Mouse (Mus musculus) hindbrain, embryonic 15.5 days (tissue): Measurements from ENCODE around the gene Tmed3. TPM values are rescaled to one million over a fixed set of nuclear protein-coding genes. Genes with fewer than 3 reads are reported as not detected.
A peak's percentile ranks its signal among the peaks of the same experiment; 100 is the strongest.

Experiments used
- ATAC-seq: fragments of 200-750 bp; cut with Nextera tagmentation; 2 replicates; pipeline ENCODE4 v1.8.0; 2017; ENCODE audit warnings: low read depth, moderate number of reproducible peaks, moderate TSS enrichment; ENCODE audit not compliant: low FRiP score
- H3K27ac ChIP-seq: fragments of 300-500 bp; sonication (generic); replicated peaks from 2 replicates; pipeline ENCODE4 v1.5.1; 2015; ENCODE audit warnings: mild to moderate bottlenecking, inconsistent platforms
- H3K27me3 ChIP-seq: fragments of 300-500 bp; sonication (generic); 2 replicates; pipeline ENCODE4 v1.6.1; 2015; ENCODE audit warnings: control low read depth, inconsistent platforms
- H3K36me3 ChIP-seq: fragments of 300-500 bp; sonication (generic); 2 replicates; pipeline ENCODE4 v1.6.1; 2015; ENCODE audit warnings: control low read depth, inconsistent platforms
- H3K4me1 ChIP-seq: fragments of 300-500 bp; sonication (generic); replicated peaks from 2 replicates; pipeline ENCODE4 v1.6.1; 2015; ENCODE audit warnings: control low read depth, inconsistent platforms
- H3K4me2 ChIP-seq: fragments of 300-500 bp; sonication (generic); 2 replicates; pipeline ENCODE4 v1.6.1; 2015; ENCODE audit warnings: moderate library complexity, mild to moderate bottlenecking, inconsistent platforms
- H3K4me3 ChIP-seq: fragments of 300-500 bp; sonication (generic); 2 replicates; pipeline ENCODE4 v1.5.1; 2015; ENCODE audit warnings: mild to moderate bottlenecking, inconsistent platforms
- H3K9ac ChIP-seq: fragments of 300-500 bp; sonication (generic); 2 replicates; pipeline ENCODE4 v1.6.1; 2015; ENCODE audit warnings: inconsistent platforms
- H3K9me3 ChIP-seq: fragments of 300-500 bp; sonication (generic); 2 replicates; pipeline ENCODE4 v1.6.1; 2016; ENCODE audit warnings: control low read depth, inconsistent platforms
- WGBS: fragments of 180-500 bp; shearing (Covaris S2); methylation state at CpG from one replicate; pipeline ENCODE4 v1.1.7; 2015; 5-methylcytosine and 5-hydroxymethylcytosine counted together
- polyA plus RNA-seq: library from polyadenylated mRNA; unstranded; fragments of >200 nt; fragmentation: Nextera tagmentation; extraction: Ambion mirVana; gene quantifications from 2 replicates; pipeline ENCODE4 v1.2.1, GENCODE M21; 2015

Tmed3 gene
- polyA plus RNA-seq: 58.7 and 60.1 TPM in 2 replicates

DNA sequence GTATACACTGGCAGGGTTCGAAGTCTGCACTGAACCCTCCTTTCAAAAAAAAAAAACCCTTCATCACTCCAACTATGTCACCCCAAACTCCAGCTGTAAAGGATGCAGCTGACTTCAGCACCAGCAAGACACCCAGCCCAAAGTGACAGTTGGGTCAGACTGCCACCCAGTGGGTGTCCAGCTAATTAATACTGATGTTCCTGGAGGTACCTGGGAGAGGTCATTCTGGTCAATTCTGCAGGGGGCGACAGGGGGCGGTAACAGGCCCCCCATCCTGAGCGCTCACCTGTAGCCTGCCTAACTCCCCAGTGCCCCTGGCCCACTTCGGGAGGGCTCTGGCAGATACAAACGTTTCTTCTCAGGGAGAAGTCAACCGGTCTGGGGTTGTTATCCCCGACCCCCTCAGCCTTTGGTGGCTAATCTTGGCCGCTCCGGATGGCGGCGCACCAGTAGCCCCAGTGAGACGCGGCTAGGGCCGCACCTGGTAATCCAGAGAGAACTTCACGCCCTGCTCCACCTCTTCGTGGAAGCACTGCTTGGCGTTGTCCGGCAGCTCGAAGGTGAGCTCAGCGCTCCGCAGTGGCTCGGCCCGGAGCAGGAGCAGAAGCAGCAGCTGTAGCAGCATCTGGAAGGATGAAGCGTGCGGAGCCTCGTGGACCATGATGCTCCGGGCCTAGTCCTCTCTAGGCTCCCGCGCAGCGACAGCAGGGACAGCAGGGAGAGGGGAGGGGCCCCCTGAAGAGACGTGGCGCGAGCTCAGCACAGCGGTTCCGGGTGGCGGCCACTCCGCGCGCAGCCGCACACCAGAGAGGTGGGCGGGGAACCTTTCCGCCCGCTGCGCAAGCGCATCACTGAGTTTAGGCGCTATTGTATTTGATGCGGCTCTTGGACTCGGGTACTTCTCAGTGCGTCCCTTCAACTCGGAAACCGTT lies at the start of gene Tmed3:
Gene Tmed3 (minus strand): TSS at position 804 of the 932 bp plus-strand sequence.
- H3K9ac ChIP-seq: peak within 1 kb of the TSS; percentile 84
- peaks cover 9% of the 10 kb centered on the region for H3K4me1 ChIP-seq
- no peaks in the 10 kb centered on the region for H3K9me3 ChIP-seq
- H3K4me2 ChIP-seq: peak within 1 kb of the TSS; percentile 95
- WGBS: 2% methylated on average over 52 of the region's 52 CpGs
- H3K27me3 ChIP-seq: no peaks in the 10 kb centered on the region
- H3K36me3 ChIP-seq: peaks cover 14% of the 10 kb centered on the region
- ATAC-seq: peak; percentile 99
- peak within 1 kb of the TSS; percentile 89 for H3K27ac ChIP-seq
- H3K4me3 ChIP-seq: peak within 1 kb of the TSS; percentile 68

DNA sequence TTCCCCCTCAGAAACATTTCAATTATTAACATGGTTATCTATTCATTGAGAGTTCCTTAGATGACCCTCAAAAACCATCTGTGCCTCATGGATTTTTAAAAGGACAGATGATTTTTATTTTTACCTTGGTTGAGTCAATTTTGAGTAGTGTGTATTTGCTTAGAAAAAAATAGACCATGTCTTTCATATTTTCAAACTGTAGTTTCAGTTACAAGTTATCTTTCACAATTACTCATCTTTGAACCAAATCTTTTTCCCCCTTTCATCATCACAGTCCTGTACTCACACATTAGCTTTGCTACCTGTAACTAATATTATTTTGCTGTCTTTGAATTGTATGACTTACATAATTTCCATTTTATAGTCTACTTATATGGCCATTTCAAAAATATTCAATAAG lies 35.2 kb upstream of the Tmed3 start:
- H3K9me3 ChIP-seq: no peaks in the 10 kb centered on the region
- H3K27ac ChIP-seq: no peak overlapping the region
- no peak for ATAC-seq
- H3K4me3 ChIP-seq: no peak overlapping the region
- no peak overlapping the region for H3K4me2 ChIP-seq
- no peak overlapping the region for H3K9ac ChIP-seq
- H3K4me1 ChIP-seq: peaks cover 10% of the 10 kb centered on the region; the same call in 1 of the 2 replicates
- peaks cover 17% of the 10 kb centered on the region for H3K27me3 ChIP-seq
- no peaks in the 10 kb centered on the region for H3K36me3 ChIP-seq

DNA sequence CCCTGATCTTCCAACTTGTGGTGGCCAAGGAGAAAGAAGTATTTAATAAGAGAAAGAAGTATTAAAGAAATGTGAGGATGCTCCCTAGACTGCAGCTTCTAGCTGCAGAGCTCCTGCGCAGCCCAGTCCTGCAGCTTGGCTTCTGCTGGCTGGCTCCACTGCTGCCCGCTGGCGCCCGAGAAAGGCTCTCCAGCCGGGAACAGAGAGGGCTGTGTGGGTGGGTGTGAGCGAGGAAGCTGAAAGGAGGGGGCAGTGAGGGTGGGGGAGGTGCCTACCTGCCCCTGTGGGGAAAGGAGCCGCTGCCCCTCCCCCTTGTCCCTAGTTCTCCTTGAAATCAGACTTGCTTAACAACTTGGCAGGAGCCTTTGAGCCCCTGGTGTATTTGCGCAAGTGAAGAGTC lies 33.4 kb upstream of the Tmed3 start, which contains the start of gene Ankrd34c:
Gene Ankrd34c (minus strand): TSS at position 181 of the 400 bp plus-strand sequence.
- ATAC-seq: peak; percentile 59; the same call in 1 of the 2 replicates
- H3K4me2 ChIP-seq: peak within 1 kb of the TSS; percentile 56
- no peaks in the 10 kb centered on the region for H3K9me3 ChIP-seq
- no peak within 1 kb of the TSS for H3K9ac ChIP-seq
- peak within 1 kb of the TSS; percentile 33 for H3K4me3 ChIP-seq
- 4% methylated on average over 8 of the region's 8 CpGs for WGBS
- H3K27me3 ChIP-seq: peaks cover 20% of the 10 kb centered on the region
- H3K36me3 ChIP-seq: no peaks in the 10 kb centered on the region
- H3K27ac ChIP-seq: no peak within 1 kb of the TSS
- H3K4me1 ChIP-seq: peaks cover 10% of the 10 kb centered on the region; the same call in 1 of the 2 replicates

DNA sequence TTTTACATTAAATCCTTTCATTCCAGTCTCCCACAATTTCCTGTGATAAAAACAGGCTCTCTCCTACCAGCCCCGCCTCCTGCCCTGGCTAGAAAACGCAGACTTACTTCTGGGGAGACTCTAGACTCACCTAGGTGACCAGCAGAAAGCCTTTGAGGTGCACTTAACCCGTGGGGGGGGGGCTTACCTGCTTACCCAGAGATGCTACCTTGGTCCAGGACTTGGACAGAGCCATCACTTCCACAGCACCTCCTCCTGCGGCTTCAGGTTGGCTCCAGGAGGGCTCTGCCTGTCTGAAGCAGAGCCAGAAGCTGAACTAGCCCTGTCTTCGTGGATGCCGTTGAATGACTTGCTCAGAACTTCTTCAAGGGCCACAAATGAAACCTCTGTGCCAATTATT lies 33.0 kb upstream of the Tmed3 start:
- peak; percentile 68; the same call in 1 of the 2 replicates for ATAC-seq
- H3K9me3 ChIP-seq: no peaks in the 10 kb centered on the region
- peak overlapping the region; percentile 56 for H3K4me2 ChIP-seq
- peak overlapping the region; percentile 33 for H3K4me3 ChIP-seq
- H3K36me3 ChIP-seq: no peaks in the 10 kb centered on the region
- 11% methylated on average over 6 of the region's 6 CpGs for WGBS
- H3K27ac ChIP-seq: no peak overlapping the region
- H3K27me3 ChIP-seq: peaks cover 20% of the 10 kb centered on the region
- peaks cover 10% of the 10 kb centered on the region; the same call in 1 of the 2 replicates for H3K4me1 ChIP-seq
- H3K9ac ChIP-seq: no peak overlapping the region

DNA sequence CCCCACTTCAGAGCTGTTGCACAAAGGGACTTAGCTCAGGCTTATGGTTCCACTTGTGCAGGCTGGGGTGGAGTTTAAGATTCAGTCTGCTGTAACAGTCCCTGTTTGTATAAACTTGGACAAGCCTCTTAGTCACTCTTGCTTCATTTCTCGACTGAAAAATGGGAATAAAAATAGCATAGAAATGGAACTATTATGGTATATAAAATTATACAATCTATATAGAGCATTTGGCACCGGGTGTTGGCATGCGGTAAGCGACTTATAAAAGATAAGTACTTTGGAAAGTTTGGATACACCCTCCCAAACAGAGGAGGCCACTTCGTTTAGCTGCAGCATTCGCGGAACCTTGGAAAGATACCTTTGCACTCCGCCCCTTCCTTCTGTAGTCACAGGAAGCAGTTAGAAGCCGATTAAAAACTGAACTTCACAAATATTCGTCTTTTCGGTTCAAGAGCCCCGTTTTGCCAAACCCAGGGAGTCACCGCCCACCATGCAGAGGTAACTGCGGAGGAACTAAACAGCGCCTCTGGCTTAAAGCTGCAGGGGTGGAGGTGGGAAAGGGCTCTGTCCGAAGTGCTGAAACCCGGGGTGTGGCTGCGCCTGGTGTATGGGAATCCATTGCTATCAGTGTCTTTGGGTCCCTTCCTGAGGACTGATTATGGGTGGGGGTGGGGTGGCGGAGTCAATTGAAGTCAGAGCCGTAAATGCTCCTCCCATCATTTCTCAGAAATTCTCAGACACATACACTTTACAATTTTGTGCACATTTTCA lies 32.3 kb upstream of the Tmed3 start:
- H3K4me3 ChIP-seq: peak overlapping the region; percentile 33
- ATAC-seq: peak; percentile 65
- H3K9me3 ChIP-seq: no peaks in the 10 kb centered on the region
- no peaks in the 10 kb centered on the region for H3K36me3 ChIP-seq
- peaks cover 10% of the 10 kb centered on the region; the same call in 1 of the 2 replicates for H3K4me1 ChIP-seq
- peak overlapping the region; percentile 56 for H3K4me2 ChIP-seq
- no peak overlapping the region for H3K27ac ChIP-seq
- H3K27me3 ChIP-seq: peaks cover 20% of the 10 kb centered on the region
- H3K9ac ChIP-seq: no peak overlapping the region
- 9% methylated on average over 20 of the region's 20 CpGs for WGBS

DNA sequence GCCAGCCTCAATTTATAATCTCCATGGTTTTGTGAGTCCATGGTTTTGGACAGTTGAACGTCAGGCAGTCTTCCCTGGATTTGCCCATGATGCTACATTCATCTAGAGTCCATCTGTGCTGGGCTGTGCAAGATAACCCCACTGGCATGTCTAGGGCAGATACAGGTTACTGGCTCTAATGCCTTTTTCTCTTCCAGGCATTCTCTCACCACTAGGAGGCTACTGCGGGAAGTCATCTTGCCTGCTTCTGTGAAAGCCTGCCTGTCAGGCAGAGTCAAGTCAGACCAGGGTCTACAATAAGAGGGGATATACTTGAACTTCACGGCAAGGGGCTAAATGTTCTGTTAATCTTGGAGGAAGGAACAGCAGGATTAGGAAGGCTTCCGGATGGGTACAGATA lies 2.0 kb upstream of the Tmed3 start:
- H3K4me2 ChIP-seq: no peak overlapping the region
- H3K27ac ChIP-seq: no peak overlapping the region
- 22% methylated on average over 4 of the region's 4 CpGs for WGBS
- no peaks in the 10 kb centered on the region for H3K36me3 ChIP-seq
- H3K4me1 ChIP-seq: peaks cover 9% of the 10 kb centered on the region
- no peaks in the 10 kb centered on the region for H3K27me3 ChIP-seq
- ATAC-seq: no peak
- no peak overlapping the region for H3K9ac ChIP-seq
- H3K9me3 ChIP-seq: no peaks in the 10 kb centered on the region
- H3K4me3 ChIP-seq: no peak overlapping the region

DNA sequence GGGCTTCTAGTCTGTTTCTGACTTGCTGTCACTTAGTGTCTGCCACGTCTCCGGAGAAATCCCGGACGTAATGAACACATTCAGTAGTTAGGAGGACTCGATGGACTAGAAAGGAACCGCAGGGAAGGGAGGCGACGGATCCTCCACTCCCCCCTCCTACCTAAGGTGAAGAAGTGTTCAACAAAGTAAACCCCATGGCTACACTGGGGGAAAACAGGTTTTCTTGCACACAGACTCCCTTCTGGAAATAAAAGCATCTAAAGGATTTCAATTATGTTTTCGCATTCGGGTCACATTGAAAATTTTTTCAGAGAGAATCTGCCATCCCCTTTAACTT lies 297 bp upstream of the Tmed3 start:
- 10% methylated on average over 10 of the region's 10 CpGs for WGBS
- ATAC-seq: no peak; the same call in 1 of the 2 replicates
- Histone ChIP-seq H3K27me3 (no peaks in the 10 kb centered on the region), H3K27ac (peak overlapping the region; percentile 89), H3K36me3 (peaks cover 11% of the 10 kb centered on the region; the same call in 1 of the 2 replicates), H3K4me1 (peaks cover 9% of the 10 kb centered on the region), H3K9ac (peak overlapping the region; percentile 63), H3K4me3 (peak overlapping the region; percentile 68), H3K4me2 (peak overlapping the region; percentile 95), H3K9me3 (no peaks in the 10 kb centered on the region)

DNA sequence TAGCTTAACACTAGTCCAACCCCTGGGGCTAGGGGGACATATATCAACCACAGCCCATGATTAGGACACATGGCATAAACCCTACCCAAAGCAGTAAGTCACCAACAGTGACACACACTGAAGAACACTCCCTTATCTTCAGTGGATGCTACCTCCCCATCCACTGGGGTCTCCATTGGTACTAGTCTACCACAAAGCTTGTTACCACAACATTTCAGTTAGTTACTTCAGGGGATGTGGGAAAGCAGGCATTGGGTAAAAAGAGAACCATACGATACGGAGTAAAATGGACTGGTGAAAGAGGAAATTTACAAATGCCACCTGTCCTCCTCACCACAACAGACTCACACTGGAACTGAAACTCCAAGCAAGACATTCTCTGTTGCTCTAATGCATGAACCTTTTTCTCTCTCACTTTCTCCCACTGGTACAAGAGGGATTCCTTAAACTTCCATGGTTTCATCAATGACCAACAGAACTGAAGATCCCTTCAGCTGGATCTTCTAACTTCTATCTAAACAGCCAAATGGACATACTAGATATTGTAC lies 3.9 kb downstream of the Tmed3 start:
- no peak overlapping the region for H3K4me3 ChIP-seq
- no peak overlapping the region for H3K27ac ChIP-seq
- 100% methylated on average over 2 of the region's 2 CpGs for WGBS
- H3K4me1 ChIP-seq: peaks cover 9% of the 10 kb centered on the region
- no peaks in the 10 kb centered on the region for H3K9me3 ChIP-seq
- no peak overlapping the region for H3K4me2 ChIP-seq
- no peaks in the 10 kb centered on the region for H3K27me3 ChIP-seq
- ATAC-seq: no peak
- no peak overlapping the region for H3K9ac ChIP-seq
- peaks cover 28% of the 10 kb centered on the region for H3K36me3 ChIP-seq

DNA sequence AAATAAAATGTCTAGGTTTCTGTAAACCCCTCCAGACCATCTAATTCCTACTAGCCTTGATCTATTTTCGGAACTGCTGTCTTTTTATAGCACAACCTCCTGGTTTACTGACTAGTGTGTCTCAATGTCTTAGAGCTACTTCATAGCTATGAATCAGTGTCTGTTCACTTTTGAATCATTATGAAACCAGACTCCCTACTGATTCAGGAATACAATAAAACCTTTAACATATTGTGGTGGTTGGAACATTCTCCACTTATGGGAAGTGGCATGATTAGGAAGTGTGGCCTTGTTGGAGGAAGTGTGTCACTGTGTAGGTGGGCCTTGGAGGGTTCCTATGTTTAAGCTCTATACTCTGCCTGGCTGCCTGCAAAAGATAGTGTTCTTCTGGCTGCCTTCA lies 9.7 kb downstream of the Tmed3 start:
- Histone ChIP-seq H3K4me1 (no peaks in the 10 kb centered on the region), H3K27me3 (no peaks in the 10 kb centered on the region), H3K9me3 (no peaks in the 10 kb centered on the region), H3K36me3 (peaks cover 17% of the 10 kb centered on the region), H3K4me2 (no peak overlapping the region), H3K4me3 (no peak overlapping the region), H3K9ac (no peak overlapping the region), H3K27ac (no peak overlapping the region)
- ATAC-seq: no peak
- 98% methylated on average over 1 of the region's 1 CpGs for WGBS

DNA sequence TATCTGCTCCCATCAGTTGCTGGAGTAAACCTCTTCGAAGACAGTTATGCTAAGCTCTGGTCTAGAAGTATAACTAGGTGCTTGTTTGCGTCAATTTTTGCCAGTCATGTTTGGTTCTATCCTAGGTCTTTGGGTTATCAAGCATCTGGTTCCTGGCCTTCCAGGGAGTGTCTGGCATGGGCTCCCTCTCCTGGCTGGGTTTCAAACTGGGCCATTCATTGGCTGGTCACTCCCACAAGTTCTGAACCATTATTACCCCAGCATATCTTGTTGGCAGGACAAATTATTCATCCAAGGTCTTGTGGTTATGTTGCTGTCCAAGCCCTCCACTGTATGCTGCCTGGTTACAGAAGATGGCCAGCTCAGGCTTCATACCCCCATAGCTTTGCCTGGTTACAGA lies 11.2 kb downstream of the Tmed3 start:
- no peak overlapping the region for H3K4me2 ChIP-seq
- H3K9ac ChIP-seq: no peak overlapping the region
- WGBS: 96% methylated on average over 2 of the region's 2 CpGs
- H3K36me3 ChIP-seq: peaks cover 7% of the 10 kb centered on the region
- no peak overlapping the region for H3K27ac ChIP-seq
- no peaks in the 10 kb centered on the region for H3K27me3 ChIP-seq
- no peak for ATAC-seq
- H3K4me1 ChIP-seq: no peaks in the 10 kb centered on the region
- no peaks in the 10 kb centered on the region for H3K9me3 ChIP-seq
- H3K4me3 ChIP-seq: no peak overlapping the region

DNA sequence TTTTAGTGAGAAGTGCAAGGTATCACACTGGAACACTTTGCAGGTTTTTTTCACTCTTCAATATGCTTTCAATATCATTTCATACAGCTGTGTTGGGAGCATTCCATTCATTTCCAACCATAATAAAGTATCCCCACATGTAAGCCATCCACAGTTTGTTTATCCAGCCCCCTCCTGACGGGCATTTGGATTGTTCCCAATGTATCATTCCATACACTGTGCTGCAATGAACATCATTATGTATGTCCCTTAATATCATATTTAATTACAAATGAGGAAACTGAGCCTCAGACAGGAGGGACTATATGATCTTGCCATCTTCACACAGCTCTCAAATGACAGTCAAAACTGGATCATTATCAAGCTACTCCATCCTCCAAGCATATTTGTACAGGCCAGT lies 15.7 kb downstream of the Tmed3 start:
- Histone ChIP-seq H3K9me3 (no peaks in the 10 kb centered on the region), H3K9ac (no peak overlapping the region), H3K27ac (no peak overlapping the region), H3K4me2 (no peak overlapping the region), H3K4me1 (no peaks in the 10 kb centered on the region), H3K36me3 (no peaks in the 10 kb centered on the region), H3K4me3 (no peak overlapping the region), H3K27me3 (no peaks in the 10 kb centered on the region)
- 68% methylated on average over 1 of the region's 1 CpGs for WGBS
- peak; percentile 42; the same call in 1 of the 2 replicates for ATAC-seq
